Mouse (Mus musculus) spleen, adult 12 weeks (tissue): Measurements from ENCODE around the gene Cirbp.

Experiments used
- DNase-seq: peaks from one replicate; pipeline ENCODE4 v3.0.0; 2022; ENCODE audit warnings: low spot score

Gene Cirbp

DNA sequence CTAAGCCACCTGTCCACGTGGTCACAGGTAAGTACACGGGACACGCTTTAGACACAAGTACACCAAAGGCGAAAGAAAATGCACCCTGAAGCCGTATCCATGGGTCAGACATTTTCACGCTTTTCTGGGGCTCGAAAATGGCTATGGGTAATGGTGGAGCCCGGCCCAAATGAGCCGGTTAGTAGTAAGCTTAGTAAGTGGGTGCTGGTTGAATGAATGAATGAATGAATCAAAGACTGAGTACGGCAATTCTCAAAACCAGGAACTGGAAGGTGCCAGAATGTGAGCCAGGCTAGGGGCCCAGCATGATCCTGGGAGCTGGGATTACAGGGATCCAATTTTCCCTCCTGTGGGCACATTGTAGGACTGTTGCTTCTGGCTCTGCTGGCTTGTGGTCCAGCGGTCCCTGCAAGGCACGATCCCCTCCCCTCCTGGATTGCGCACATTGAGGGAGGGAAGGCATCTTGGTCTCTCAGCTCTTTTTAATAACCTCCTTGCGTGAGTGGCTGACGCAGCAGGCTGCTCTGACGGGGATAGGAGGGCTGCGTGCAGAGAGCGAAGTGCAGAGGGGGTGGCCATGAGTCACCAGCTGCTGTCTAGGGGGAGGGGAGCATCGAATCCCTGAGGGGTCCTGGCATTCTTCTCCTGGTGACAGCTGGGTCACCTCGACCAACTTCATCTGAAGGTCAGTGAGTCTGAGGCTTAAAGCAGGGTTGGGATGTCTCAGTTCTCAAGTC lies at the start of gene Cirbp:
Gene Cirbp (plus strand): TSS at position 594 of the 737 bp plus-strand sequence.
- no peak for DNase-seq

DNA sequence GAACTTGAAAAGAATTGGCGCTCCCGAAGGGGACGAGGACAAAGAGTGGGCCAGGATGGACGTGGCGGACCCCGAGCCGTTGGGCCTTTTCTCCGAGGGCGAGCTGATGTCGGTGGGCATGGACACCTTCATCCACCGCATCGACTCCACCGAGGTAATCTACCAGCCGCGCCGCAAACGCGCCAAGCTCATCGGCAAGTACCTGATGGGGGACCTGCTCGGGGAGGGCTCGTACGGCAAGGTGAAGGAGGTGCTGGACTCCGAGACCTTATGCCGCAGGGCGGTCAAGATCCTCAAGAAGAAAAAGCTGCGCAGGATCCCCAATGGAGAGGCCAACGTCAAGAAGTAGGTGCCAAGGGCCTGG lies 49.2 kb upstream of the Cirbp start:
- DNase-seq = peak; percentile 40

DNA sequence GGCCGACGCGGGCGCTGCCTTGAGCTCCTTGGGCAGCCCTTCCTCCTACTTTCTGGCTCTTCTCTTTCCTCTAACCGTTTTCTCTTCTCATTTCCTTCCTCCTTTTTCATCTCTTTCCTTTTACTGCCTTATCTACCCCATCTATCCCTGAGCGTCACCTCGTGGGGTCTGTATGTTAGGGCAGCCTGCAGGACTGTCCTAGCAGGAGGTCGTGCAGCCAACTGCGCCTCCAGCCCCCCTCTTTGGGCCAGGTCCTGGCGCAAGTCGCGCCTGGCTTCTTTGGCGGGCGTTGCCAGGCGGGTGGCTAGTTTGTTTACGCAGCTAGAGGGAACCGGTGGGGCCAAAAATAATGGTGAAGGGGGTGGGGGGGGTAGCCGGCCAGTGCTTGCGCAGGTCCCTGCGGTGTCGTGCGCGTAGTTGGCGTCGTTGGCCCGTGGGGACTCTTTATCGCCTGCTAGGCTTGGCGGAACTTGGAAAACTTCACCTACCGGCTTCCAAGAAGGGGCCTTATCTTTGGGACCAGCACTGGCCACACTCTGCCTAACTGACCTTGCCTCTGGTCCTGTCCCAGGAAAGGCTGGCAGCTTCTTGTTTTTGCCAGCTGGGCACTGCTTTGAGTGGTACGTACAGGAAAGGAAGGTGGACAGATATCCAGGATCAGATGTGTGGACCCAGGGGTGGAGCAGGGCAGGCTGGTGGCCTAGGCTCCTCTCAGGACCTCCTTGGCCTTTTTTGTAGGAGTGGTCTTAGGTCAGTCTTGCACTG lies 48.7 kb upstream of the Cirbp start:
- DNase-seq = peak; percentile 52

DNA sequence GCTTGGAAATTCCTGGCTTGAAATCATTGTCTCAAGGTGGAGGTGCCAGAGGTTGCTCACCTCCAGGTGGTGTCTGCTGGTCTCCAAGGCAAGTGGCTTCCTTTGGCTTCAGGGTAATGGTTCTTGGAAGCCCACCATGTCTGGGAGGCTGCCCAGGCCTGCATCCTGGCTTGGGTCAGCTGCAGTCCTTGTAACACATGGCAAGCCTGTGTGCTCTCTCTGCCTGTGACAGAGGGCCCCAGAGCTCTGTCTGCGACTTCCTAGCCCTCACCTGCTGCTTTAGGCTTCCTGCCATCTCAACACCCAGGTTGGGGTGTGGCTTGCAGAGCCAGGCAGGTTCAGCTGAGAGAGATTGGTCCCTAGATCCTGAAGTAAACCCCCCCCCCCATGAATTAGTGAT lies 48.0 kb upstream of the Cirbp start:
- no peak for DNase-seq

GRCm38 (mm10) chr10:80118552-80118951 lies 47.2 kb upstream of the Cirbp start:
- no peak for DNase-seq

DNA sequence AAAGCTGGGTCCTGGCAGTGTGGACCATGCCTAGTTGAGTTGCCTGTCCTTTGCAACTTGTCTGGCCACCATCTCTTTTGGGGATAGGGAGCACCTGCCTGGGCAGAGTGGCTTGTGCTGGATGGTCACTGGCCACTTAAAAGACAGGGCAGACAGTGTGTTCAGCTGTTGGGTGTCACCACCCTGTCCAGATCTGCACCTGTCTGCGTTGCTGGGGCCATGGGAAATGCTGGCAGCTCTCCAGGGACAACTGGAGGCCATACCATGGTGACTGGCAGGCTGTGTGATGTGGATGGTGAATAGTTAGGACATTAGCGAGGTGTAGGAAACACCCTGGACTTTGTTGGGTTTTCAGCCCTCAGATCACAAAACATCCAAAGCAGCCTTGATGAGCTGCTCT lies 45.6 kb upstream of the Cirbp start:
- DNase-seq = no peak

GRCm38 (mm10) chr10:80121639-80122038 lies 44.1 kb upstream of the Cirbp start:
- DNase-seq = no peak

DNA sequence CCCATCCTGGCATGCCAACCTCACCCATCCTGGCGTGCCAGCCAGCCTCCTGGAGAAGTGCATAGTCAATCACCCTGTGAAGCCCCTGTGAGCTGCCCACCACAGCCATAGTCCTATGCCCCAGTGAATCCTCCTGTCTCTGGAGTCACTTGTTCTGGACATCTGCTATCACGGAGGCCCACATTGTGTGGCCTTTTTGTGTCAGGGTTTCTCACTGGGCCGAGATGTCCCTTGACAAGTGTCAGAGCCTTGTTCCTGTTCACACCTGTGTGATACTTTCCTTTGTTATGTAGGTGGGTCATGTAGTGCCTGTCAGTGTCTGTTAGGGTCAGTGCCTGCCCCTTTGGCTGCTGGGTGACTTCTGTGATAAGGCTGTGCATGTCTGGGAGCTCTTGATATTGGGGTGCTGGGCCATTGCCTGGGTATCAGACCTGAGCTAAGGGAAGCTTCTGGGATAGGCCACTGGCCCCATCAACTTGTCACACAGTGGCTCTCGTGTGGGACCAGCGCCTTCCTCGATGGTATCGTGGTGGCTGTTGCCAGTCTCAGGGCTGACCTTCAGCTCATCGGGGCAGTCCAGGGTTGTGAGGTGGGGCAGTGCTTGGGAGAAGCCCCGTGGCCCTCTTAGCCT lies 41.7 kb upstream of the Cirbp start:
- DNase-seq = peak; percentile 49

DNA sequence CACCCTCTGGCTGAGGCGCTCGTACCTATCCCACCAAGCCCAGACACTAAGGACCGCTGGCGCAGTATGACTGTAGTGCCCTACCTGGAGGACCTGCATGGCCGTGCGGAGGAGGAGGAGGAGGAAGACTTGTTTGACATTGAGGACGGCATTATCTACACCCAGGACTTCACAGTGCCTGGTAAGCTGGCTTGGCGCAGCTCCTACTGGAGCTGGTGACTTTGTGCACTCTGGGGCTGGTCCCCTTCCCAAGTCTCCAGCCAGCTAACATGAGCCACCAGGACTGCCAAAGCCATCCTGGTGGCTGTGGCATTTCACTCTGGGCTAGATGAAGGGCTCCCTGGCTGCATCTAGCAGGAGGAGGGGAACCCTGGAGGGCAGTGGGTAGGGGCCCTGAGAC lies 37.9 kb upstream of the Cirbp start:
- DNase-seq = no peak

DNA sequence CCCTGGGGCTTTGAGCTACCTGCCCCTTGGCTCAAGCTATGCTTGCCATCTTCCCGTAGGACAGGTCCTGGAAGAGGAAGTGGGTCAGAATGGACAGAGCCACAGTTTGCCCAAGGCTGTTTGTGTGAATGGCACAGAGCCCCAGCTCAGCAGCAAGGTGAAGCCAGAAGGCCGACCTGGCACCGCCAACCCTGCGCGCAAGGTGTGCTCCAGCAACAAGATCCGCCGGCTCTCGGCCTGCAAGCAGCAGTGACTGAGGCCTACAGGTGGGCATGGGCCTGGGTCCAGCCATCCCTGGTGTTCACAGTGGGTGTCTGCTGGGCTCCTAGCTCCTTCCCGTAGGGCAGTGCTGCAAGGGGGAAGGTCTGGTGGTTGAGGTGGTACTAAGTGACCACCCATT lies 35.9 kb upstream of the Cirbp start:
- no peak for DNase-seq

GRCm38 (mm10) chr10:80130403-80131031 lies 35.3 kb upstream of the Cirbp start:
- no peak for DNase-seq

DNA sequence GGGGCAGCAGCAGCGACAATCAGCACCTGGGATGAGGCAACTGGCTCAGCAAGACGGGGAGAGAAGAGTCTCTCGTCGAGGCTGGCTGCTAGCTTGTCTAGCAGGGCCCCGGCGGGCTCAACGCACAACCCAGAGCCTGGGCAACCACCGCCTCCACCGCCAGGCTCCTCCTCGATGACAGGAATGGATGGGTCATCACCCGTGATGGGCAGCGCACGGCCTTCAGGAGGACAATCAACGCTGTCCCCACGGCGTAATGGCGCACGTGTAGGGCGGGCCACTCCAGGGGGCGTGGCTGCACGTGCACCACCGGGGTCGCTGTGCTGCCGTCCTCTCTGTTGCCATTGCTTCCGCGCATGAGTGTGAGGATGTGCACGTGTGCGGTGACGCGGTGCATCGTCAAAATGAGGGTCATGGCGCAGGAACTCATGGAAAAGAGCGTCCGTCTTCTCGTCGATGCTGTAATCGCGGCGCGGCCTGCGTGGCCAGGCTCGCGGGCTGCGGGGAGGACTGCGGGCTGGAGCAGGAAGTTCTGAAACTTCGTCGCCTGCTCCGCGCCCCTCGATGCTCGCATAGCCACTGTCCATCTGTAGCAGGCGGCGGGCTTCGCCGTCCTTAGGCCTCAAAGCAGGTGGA lies 34.4 kb upstream of the Cirbp start:
- DNase-seq = no peak

DNA sequence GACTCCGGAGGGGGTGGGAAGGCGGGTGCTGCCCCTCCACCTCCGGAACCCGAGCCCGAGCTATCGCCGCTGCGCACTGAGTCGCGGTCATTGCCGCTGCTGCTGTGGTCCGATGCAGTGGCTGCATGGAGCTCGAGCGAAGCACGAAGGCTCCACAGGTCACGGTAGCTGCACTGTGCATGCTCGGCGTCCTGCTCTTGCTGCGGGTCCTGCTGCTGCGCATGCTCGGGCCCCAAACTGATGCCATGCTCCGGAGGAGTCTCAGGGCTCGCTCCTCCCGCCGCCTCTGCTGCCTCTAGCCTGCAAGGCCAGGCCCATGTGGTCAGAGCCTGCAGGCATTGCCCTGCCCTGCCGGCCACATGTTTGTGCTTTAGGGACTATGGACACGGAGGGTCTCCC lies 33.8 kb upstream of the Cirbp start:
- DNase-seq = no peak

- no peak for DNase-seq
These were observed 32.4 kb upstream of the Cirbp start for GRCm38 (mm10) chr10:80133226-80133849.

- DNase-seq = no peak
These were observed 31.4 kb upstream of the Cirbp start for GRCm38 (mm10) chr10:80134421-80134820.

- DNase-seq = no peak
These were observed 30.6 kb upstream of the Cirbp start for GRCm38 (mm10) chr10:80135161-80135560.

DNA sequence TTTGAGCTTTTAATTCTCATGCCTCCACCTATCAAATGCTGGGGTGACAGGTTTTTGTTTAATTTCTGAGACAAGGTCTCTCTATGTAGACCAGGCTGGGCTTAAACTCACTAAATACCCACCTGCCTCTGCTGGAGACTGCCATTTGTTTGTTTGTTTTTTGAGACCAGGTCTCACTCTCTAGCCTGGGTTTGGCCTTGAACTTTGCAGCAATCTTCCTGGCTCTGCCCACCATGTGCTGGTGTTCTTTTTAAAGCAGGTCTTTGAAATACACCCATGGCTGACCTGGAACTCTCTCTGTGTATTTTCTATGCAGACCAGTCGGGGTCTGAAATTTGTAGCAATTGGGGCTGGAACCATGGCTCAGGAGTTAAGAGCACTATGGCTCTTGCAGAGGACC lies 30.1 kb upstream of the Cirbp start:
- no peak for DNase-seq

GRCm38 (mm10) chr10:80136179-80136951 lies 29.4 kb upstream of the Cirbp start:
- no peak for DNase-seq

DNA sequence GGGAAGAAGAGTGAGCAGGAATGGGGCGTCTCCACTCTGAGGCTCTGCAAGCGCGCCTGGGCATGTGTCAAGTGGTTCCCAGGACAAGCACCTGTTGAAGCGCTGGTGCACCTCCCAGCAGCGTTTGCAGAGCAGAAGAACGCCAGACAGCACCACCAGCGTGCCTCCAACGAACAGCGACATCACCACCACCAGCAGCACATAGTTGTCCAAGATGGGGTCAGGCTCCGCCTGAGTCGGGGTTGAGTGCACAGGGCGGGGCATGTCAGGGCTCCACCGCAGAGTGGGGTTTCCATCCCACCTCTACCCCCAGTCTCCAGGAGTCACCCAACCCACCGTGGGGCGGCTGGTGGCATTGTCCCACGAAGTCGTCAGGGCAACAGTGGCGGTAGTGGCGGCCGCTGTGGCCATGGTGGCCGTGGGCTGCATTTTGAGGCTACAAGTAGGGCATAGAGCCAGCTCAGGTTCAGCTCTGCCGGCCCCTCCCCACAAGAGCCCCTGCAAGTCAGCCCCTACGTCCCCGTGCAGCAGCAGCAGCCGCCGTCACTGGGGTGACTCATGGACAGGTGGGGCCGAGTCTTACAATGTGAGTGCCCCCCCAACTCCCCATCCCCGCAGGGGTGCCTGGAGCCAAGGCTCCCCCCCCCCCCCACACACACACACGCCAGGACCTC lies 28.7 kb upstream of the Cirbp start:
- no peak for DNase-seq
